Mouse (Mus musculus): Measurements from ENCODE around the gene Atrnl1. TPM values are rescaled to one million over a fixed set of nuclear protein-coding genes. Genes with fewer than 3 reads are reported as not detected.

Atrnl1 gene
- total and polyA plus RNA-seq, 3 experiments = 5.7 to 24.4 (median 23.4) TPM

DNA sequence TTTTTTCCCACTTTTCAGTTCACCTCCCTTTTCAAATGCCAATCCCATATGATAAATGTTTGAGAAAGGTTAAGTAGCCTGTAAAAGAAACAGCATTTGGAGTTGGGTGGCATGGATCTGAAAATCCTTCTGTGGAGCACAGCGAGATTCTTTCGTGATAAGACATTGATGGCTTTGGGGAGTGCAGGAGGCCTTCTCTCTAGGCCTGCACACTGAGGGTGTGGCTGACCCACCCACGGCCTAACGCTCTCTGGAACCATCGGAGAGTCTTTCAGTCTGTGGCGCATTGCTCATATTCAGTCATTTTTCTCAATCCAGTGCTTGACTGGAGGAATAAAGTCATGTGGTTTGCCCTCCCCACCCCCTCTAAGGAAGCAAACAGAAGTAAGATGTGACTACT, 506.8 kb downstream of the Atrnl1 start:
- DNase-seq = no peak

- peak; percentile 49 for DNase-seq
These were observed 507.5 kb downstream of the Atrnl1 start for GRCm38 (mm10) chr19:58118141-58118835.

DNA sequence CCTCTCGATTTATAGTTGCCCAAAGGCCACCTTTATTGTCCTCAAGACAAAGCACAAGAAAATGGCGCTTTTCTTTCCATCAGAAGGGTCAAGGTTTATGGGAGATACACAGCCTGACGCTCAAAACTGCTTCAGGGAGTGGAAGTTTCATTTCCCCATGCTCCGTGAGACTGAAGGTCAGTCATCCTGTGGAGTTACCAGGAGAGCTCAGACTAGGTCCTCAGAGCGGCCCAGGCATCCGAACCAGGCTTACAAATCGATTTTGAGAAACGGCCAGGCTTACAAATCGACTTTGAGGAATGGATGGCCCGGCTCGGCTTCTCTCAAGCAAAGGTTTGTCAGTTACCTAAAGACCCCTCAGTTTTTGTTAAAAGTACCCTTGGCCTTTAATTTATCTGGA, 508.0 kb downstream of the Atrnl1 start:
- peak; percentile 36 for DNase-seq

GRCm38 (mm10) chr19:58119681-58120173, 508.9 kb downstream of the Atrnl1 start:
- no peak for DNase-seq

DNA sequence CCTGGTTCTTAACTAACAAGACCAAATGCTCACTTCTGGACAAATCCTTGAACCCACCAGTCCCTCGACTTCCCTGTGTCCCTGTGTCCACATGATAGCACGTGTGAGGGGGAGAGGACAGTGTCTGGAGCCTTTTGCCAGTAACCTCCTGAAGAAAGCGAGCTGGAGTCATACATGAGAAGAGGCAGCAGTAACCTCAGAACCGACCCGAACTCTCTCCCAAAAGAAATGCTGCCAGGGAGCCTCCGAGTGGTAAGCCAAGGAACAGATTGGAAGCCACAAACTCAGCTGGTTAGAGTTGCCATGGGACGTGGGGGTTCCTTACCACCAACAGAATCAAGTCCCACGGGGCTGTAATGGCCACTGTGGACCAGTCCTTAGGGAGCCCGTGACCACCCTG, 509.8 kb downstream of the Atrnl1 start:
- DNase-seq = no peak

- DNase-seq = no peak
These were observed 510.8 kb downstream of the Atrnl1 start for GRCm38 (mm10) chr19:58121628-58122027.

- DNase-seq = no peak
These were observed 512.8 kb downstream of the Atrnl1 start for GRCm38 (mm10) chr19:58123620-58124019.

DNA sequence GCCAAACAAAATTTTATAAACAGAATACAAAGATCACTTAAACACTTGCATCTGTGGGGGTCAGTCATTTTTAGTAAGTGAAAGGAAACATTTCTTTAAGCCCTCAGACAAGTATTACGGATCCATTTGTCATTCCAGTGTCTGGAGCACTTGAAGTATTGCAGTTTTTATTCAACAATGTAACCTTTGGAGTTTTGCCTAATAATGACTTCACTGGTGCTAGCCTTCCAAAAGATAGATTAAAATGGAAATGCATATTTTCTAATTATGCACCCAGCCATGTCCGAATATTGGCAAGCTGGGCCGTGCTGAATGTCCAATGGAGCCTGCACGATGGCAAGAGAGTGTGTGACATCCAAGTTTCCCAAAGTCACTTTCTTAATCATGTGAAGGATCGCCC, 513.7 kb downstream of the Atrnl1 start:
- no peak for DNase-seq

- no peak for DNase-seq
These were observed 514.2 kb downstream of the Atrnl1 start for GRCm38 (mm10) chr19:58125010-58125409.

GRCm38 (mm10) chr19:58131896-58132295, 521.1 kb downstream of the Atrnl1 start:
- no peak for DNase-seq

DNA sequence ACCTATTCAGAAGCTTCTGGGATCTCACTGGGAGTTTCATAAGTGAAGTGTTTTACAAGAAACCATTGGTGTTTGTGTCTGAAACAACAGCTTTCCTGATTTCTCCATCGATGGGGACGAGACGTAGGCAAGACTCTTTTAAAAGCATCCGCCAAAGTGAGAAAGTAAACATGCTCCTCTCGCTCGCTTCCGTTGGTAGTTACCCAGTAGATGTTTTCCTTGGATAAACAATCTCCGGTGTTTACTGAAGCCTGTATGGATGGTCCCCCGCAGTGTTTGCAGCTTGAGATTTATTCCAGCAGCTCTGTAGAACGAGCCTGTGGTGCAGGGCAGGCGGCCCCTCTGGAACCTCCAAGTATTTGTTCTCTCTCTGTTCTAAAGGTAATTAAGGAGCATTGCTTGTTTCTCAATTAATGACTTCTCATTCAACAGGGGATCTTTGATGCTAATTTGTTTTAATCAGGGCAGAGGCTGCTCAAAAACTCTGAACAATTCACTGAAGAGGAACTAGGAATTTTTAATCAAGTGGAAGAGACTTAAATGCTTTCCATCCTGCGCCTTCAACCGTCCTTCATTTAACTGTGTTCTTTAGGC, 529.5 kb downstream of the Atrnl1 start:
- no peak for DNase-seq

DNA sequence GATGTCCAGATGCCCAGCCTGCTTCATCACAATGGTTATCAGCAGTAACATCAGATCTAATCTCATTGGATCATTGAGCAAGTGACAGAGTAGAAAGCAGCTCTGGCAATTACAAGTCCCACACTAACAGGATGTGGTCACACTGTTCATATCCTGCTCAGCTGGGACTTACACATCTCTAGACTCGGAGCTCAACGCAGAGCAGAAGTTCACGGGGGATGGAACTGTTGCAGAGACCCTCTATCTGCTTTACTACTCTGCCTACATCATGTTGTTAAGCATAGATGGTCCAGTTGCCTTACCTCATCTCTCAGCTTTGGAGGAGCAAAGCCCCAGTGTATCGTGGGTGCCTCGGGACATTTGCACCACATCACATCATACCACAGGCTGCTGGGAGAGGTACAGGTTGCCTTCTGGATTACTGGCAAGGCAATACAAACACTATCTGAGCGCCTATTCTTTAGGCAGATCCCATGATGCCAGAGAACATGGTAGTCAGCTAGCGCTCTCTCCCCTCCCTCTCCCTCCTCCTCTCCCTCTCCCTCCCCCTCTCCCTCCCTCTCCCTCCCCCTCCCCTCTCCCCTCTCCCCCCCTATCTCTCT, 533.1 kb downstream of the Atrnl1 start:
- DNase-seq = no peak

- peak; percentile 7 for DNase-seq
These were observed 534.7 kb downstream of the Atrnl1 start for GRCm38 (mm10) chr19:58145521-58145920.

GRCm38 (mm10) chr19:58151257-58151656, 540.4 kb downstream of the Atrnl1 start:
- no peak for DNase-seq

GRCm38 (mm10) chr19:58161569-58161968, 550.7 kb downstream of the Atrnl1 start:
- DNase-seq = no peak

GRCm38 (mm10) chr19:58164896-58165634, 554.2 kb downstream of the Atrnl1 start:
- DNase-seq = no peak

DNA sequence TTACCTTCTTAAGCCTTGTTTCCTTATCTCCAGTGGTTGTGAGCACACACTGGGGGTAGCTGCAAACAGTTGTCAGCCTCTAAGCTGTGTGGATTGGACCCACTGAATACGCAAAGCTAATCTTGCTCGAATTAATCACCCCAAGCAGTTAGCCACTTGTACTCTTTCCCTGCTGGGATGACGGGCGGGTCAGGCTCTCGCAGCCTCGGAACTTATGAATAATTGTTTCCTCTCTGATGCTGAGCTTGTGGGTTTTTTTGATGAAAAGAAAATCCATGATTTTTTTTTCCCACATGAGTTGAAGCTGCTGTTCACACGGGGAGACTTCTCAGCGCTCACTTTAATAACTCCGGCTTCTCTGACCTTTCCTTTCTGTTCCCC, 554.8 kb downstream of the Atrnl1 start:
- DNase-seq = no peak

DNA sequence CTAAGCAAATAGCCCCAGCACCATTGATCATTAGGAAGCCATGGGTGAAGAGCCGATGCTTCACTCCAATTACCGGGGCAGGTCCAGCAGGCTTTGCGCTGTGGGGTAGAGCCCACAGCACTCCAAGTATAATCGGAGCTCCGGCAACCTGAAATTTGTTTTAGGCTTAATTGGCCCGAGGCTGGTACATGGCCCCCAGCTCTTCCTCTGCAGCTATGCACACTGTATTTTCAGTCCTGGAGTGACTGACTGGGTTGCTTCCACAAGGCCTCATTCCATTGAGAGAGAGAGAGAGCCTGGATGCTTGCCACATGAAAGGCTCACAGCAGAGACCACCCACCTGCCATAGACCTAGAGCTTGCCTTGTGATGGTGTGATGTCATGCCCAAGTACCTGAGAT, 555.3 kb downstream of the Atrnl1 start:
- DNase-seq = no peak

GRCm38 (mm10) chr19:58178410-58178809, 567.6 kb downstream of the Atrnl1 start:
- DNase-seq = no peak

DNA sequence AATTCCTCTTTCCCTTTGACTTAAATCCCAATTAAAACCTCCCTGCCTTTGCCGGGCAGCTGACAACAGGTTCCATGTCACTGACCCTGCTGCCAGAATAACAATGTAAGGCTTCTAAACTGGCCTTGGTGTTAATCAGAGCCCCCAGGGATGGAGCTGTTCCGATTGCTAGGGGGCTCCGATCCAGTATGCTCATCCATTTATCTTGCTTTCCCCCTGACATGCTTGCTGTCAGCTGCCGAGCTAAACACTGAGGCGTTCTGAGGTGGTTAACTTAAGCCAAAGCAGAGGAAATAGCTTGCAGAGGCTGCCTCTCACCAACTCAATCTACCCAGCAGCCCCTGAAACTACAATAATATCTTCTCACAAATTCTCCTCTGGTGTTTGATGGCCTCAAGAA, 569.9 kb downstream of the Atrnl1 start:
- DNase-seq = no peak
